Mouse (Mus musculus): ENCODE results near the gene Rnase10. TPM values are rescaled to one million over a fixed set of nuclear protein-coding genes. Genes with fewer than 3 reads are reported as not detected.
"Not testable (repeated sequence)": the region's sequence is repeated elsewhere in the genome, so short reads cannot be mapped to it uniquely, and the experiment has no call there.

Gene Rnase10
- not detected in 3 replicates for total RNA-seq (2017)

- no peak for ATAC-seq (replicated peaks; ENCODE audit: insufficient number of reproducible peaks, low FRiP score, low TSS enrichment, poor library complexity, severe bottlenecking)
These were observed at the start of gene Rnase10 for GRCm38 (mm10) chr14:51007152-51007801. Rnase10 (plus strand) TSS chr14:51007751.

GRCm38 (mm10) chr14:50958289-50958995 is 49.1 kb upstream of the Rnase10 start:
- ATAC-seq (replicated peaks; ENCODE audit: insufficient number of reproducible peaks, low FRiP score, low TSS enrichment, poor library complexity, severe bottlenecking) = not testable (repeated sequence)

GRCm38 (mm10) chr14:50968216-50968980 is 39.2 kb upstream of the Rnase10 start:
- ATAC-seq (replicated peaks; ENCODE audit: insufficient number of reproducible peaks, low FRiP score, low TSS enrichment, poor library complexity, severe bottlenecking) = no peak

GRCm38 (mm10) chr14:50969041-50969440 is 38.5 kb upstream of the Rnase10 start:
- ATAC-seq (replicated peaks; ENCODE audit: insufficient number of reproducible peaks, low FRiP score, low TSS enrichment, poor library complexity, severe bottlenecking) = no peak

- no peak for ATAC-seq (replicated peaks; ENCODE audit: insufficient number of reproducible peaks, low FRiP score, low TSS enrichment, poor library complexity, severe bottlenecking)
These were observed 37.7 kb upstream of the Rnase10 start for GRCm38 (mm10) chr14:50969558-50970544.

GRCm38 (mm10) chr14:50970822-50971221 is 36.7 kb upstream of the Rnase10 start:
- ATAC-seq (replicated peaks; ENCODE audit: insufficient number of reproducible peaks, low FRiP score, low TSS enrichment, poor library complexity, severe bottlenecking) = 0 out of 2 replicates have a peak, but pooled peaks have one; percentile 50

- ATAC-seq (replicated peaks; ENCODE audit: insufficient number of reproducible peaks, low FRiP score, low TSS enrichment, poor library complexity, severe bottlenecking) = not testable (repeated sequence)
These were observed 34.5 kb upstream of the Rnase10 start for GRCm38 (mm10) chr14:50973054-50973453.

- no peak for ATAC-seq (replicated peaks; ENCODE audit: insufficient number of reproducible peaks, low FRiP score, low TSS enrichment, poor library complexity, severe bottlenecking)
These were observed 33.9 kb upstream of the Rnase10 start for GRCm38 (mm10) chr14:50973700-50974099.

- ATAC-seq (replicated peaks; ENCODE audit: insufficient number of reproducible peaks, low FRiP score, low TSS enrichment, poor library complexity, severe bottlenecking) = no peak
These were observed 32.5 kb upstream of the Rnase10 start for GRCm38 (mm10) chr14:50975001-50975400.

- ATAC-seq (replicated peaks; ENCODE audit: insufficient number of reproducible peaks, low FRiP score, low TSS enrichment, poor library complexity, severe bottlenecking) = no peak
These were observed 30.9 kb upstream of the Rnase10 start for GRCm38 (mm10) chr14:50976674-50977073.

GRCm38 (mm10) chr14:50978451-50978850 is 29.1 kb upstream of the Rnase10 start:
- peak; percentile 78 for ATAC-seq (replicated peaks; ENCODE audit: insufficient number of reproducible peaks, low FRiP score, low TSS enrichment, poor library complexity, severe bottlenecking)

GRCm38 (mm10) chr14:50979631-50980030 is 27.9 kb upstream of the Rnase10 start:
- ATAC-seq (replicated peaks; ENCODE audit: insufficient number of reproducible peaks, low FRiP score, low TSS enrichment, poor library complexity, severe bottlenecking) = no peak

GRCm38 (mm10) chr14:50981207-50981606 is 26.3 kb upstream of the Rnase10 start:
- ATAC-seq (replicated peaks; ENCODE audit: insufficient number of reproducible peaks, low FRiP score, low TSS enrichment, poor library complexity, severe bottlenecking) = no peak

- no peak for ATAC-seq (replicated peaks; ENCODE audit: insufficient number of reproducible peaks, low FRiP score, low TSS enrichment, poor library complexity, severe bottlenecking)
These were observed 25.7 kb upstream of the Rnase10 start for GRCm38 (mm10) chr14:50981837-50982236.

GRCm38 (mm10) chr14:50987668-50988067 is 19.9 kb upstream of the Rnase10 start:
- no peak for ATAC-seq (replicated peaks; ENCODE audit: insufficient number of reproducible peaks, low FRiP score, low TSS enrichment, poor library complexity, severe bottlenecking)

- ATAC-seq (replicated peaks; ENCODE audit: insufficient number of reproducible peaks, low FRiP score, low TSS enrichment, poor library complexity, severe bottlenecking) = no peak
These were observed 16.5 kb upstream of the Rnase10 start for GRCm38 (mm10) chr14:50991037-50991436.

- ATAC-seq (replicated peaks; ENCODE audit: insufficient number of reproducible peaks, low FRiP score, low TSS enrichment, poor library complexity, severe bottlenecking) = peak; percentile 68
These were observed 10.5 kb upstream of the Rnase10 start for GRCm38 (mm10) chr14:50997088-50997487.

- ATAC-seq (replicated peaks; ENCODE audit: insufficient number of reproducible peaks, low FRiP score, low TSS enrichment, poor library complexity, severe bottlenecking) = no peak
These were observed 9.4 kb upstream of the Rnase10 start for GRCm38 (mm10) chr14:50997999-50998666.

All from monocyte, adult 5-6 weeks (primary cell).